Mouse (Mus musculus): Measurements from ENCODE around the gene Tfcp2.

Tfcp2 gene

GRCm38 (mm10) chr15:100551326-100552307, at the start of gene Tfcp2:
TSS of gene Tfcp2 (minus strand) at chr15:100552008.
- peak; percentile 95 to 97 for DNase-seq

- DNase-seq = no peak
Measured at GRCm38 (mm10) chr15:100600696-100601272, 49.0 kb upstream of the Tfcp2 start.

- DNase-seq = peak; percentile 85 to 86
Measured at GRCm38 (mm10) chr15:100600047-100600695, 48.4 kb upstream of the Tfcp2 start.

GRCm38 (mm10) chr15:100599276-100600046, 47.7 kb upstream of the Tfcp2 start, which contains the start of gene Pou6f1:
TSS of gene Pou6f1 (minus strand) at chr15:100599984.
- DNase-seq = no peak

- DNase-seq = peak; percentile 43 to 50
Measured at GRCm38 (mm10) chr15:100598883-100599275, 47.1 kb upstream of the Tfcp2 start.

GRCm38 (mm10) chr15:100598287-100598882, 46.6 kb upstream of the Tfcp2 start:
- peak; percentile 30 to 40 for DNase-seq

- DNase-seq = no peak
Measured at GRCm38 (mm10) chr15:100592817-100593216, 41.0 kb upstream of the Tfcp2 start.

- DNase-seq = no peak
Measured at GRCm38 (mm10) chr15:100590436-100590835, 38.6 kb upstream of the Tfcp2 start.

- no peak for DNase-seq
Measured at GRCm38 (mm10) chr15:100588297-100588696, 36.5 kb upstream of the Tfcp2 start.

- DNase-seq = no peak
Measured at GRCm38 (mm10) chr15:100587166-100587565, 35.4 kb upstream of the Tfcp2 start.

- no peak for DNase-seq
Measured at GRCm38 (mm10) chr15:100585931-100586330, 34.1 kb upstream of the Tfcp2 start.

- DNase-seq = no peak
Measured at GRCm38 (mm10) chr15:100580108-100580507, 28.3 kb upstream of the Tfcp2 start.

GRCm38 (mm10) chr15:100577972-100578371, 26.2 kb upstream of the Tfcp2 start:
- no peak for DNase-seq

GRCm38 (mm10) chr15:100576810-100577209, 25.0 kb upstream of the Tfcp2 start:
- no peak for DNase-seq

GRCm38 (mm10) chr15:100576392-100576791, 24.6 kb upstream of the Tfcp2 start:
- DNase-seq = no peak

- DNase-seq = no peak
Measured at GRCm38 (mm10) chr15:100575366-100575765, 23.6 kb upstream of the Tfcp2 start.

- no peak for DNase-seq
Measured at GRCm38 (mm10) chr15:100574378-100574777, 22.6 kb upstream of the Tfcp2 start.

- DNase-seq = no peak
Measured at GRCm38 (mm10) chr15:100573946-100574345, 22.1 kb upstream of the Tfcp2 start.

GRCm38 (mm10) chr15:100569239-100569638, 17.4 kb upstream of the Tfcp2 start:
- no peak for DNase-seq

GRCm38 (mm10) chr15:100566531-100566930, 14.7 kb upstream of the Tfcp2 start:
- no peak for DNase-seq

- no peak for DNase-seq
Measured at GRCm38 (mm10) chr15:100557705-100558433, 6.1 kb upstream of the Tfcp2 start.

All from B cell, adult 2 months (primary cell).